Mouse (Mus musculus) thymus, adult 2 months (tissue): ENCODE data around the gene Mgat2.

ENCODE experiments used
- CTCF ChIP-seq: fragments of 200-500 bp; IDR thresholded peaks from 2 replicates; pipeline ENCODE4 v1.5.1; 2012; ENCODE audit warnings: mild to moderate bottlenecking, control low read depth, low read length, moderate library complexity, borderline replicate concordance; ENCODE audit not compliant: control insufficient read depth, poor library complexity, insufficient read depth; ENCODE audit errors: extremely low read depth
- POLR2A ChIP-seq: fragments of 200-500 bp; IDR thresholded peaks from 2 replicates; pipeline ENCODE4 v1.6.1; 2012; ENCODE audit warnings: mild to moderate bottlenecking, low read length, control low read depth, moderate library complexity; ENCODE audit not compliant: control insufficient read depth, poor library complexity, insufficient read depth; ENCODE audit errors: extremely low read depth

- TF ChIP-seq POLR2A (no peak), CTCF (no peak)
Observed at GRCm38 (mm10) chr12:69177526-69177925, 6.4 kb upstream of the Mgat2 start.
